Mouse (Mus musculus) spleen, adult 12 weeks (tissue): Measurements from ENCODE around the gene Ywhah.
"Not testable (repeated sequence)": the region's sequence is repeated elsewhere in the genome, so short reads cannot be mapped to it uniquely, and the experiment has no call there.

Experiments used
- DNase-seq: peaks from one replicate; pipeline ENCODE4 v3.0.0; 2022; ENCODE audit warnings: low spot score

Gene Ywhah

GRCm38 (mm10) chr5:33011132-33012106 is 7.2 kb upstream of the Ywhah start:
- DNase-seq, result no peak

- no peak for DNase-seq
Measured at GRCm38 (mm10) chr5:33014096-33014495, 4.5 kb upstream of the Ywhah start.

GRCm38 (mm10) chr5:33015579-33015978 is 3.0 kb upstream of the Ywhah start:
- DNase-seq, result no peak

- no peak for DNase-seq
Measured at GRCm38 (mm10) chr5:33018189-33018560, 441 bp upstream of the Ywhah start.

GRCm38 (mm10) chr5:33019426-33019821 is 808 bp downstream of the Ywhah start:
- DNase-seq, result no peak

- peak; percentile 12 for DNase-seq
Measured at GRCm38 (mm10) chr5:33021622-33022021, 3.0 kb downstream of the Ywhah start.

GRCm38 (mm10) chr5:33023337-33023736 is 4.7 kb downstream of the Ywhah start:
- no peak for DNase-seq

GRCm38 (mm10) chr5:33024474-33024873 is 5.9 kb downstream of the Ywhah start:
- DNase-seq, result no peak

- no peak for DNase-seq
Measured at GRCm38 (mm10) chr5:33028656-33029055, 10.0 kb downstream of the Ywhah start.

- no peak for DNase-seq
Measured at GRCm38 (mm10) chr5:33030425-33031175, 12.0 kb downstream of the Ywhah start.

- DNase-seq, result no peak
Measured at GRCm38 (mm10) chr5:33032036-33032773, 13.6 kb downstream of the Ywhah start.

- peak; percentile 78 for DNase-seq
Measured at GRCm38 (mm10) chr5:33033121-33033520, 14.5 kb downstream of the Ywhah start.

- peak; percentile 27 for DNase-seq
Measured at GRCm38 (mm10) chr5:33033633-33034032, 15.0 kb downstream of the Ywhah start.

GRCm38 (mm10) chr5:33034100-33034499 is 15.5 kb downstream of the Ywhah start:
- peak; percentile 27 for DNase-seq

GRCm38 (mm10) chr5:33034916-33035315 is 16.3 kb downstream of the Ywhah start:
- DNase-seq, result no peak

- no peak for DNase-seq
Measured at GRCm38 (mm10) chr5:33038656-33039509, 20.3 kb downstream of the Ywhah start.

- DNase-seq, result peak; percentile 63
Measured at GRCm38 (mm10) chr5:33039510-33039911, 20.9 kb downstream of the Ywhah start.

GRCm38 (mm10) chr5:33040735-33041134 is 22.1 kb downstream of the Ywhah start:
- DNase-seq, result not testable (repeated sequence)

- DNase-seq, result no peak
Measured at GRCm38 (mm10) chr5:33043397-33043796, 24.8 kb downstream of the Ywhah start.

GRCm38 (mm10) chr5:33044636-33045315 is 26.2 kb downstream of the Ywhah start:
- DNase-seq, result no peak

- DNase-seq, result no peak
Measured at GRCm38 (mm10) chr5:33045316-33045705, 26.7 kb downstream of the Ywhah start.
